Mouse (Mus musculus) ES-E14 (cell line): Measurements from ENCODE around the gene Oas1e.

Experiments
- CHD2 ChIP-seq: IDR thresholded peaks from 2 replicates; pipeline ENCODE4 v1.6.1; 2014; ENCODE audit warnings: mild to moderate bottlenecking, low read depth, low read length, inconsistent platforms
- HCFC1 ChIP-seq: IDR thresholded peaks from 2 replicates; pipeline ENCODE4 v1.6.1; 2012; ENCODE audit warnings: low read length, inconsistent platforms, borderline replicate concordance; ENCODE audit not compliant: insufficient read depth
- MAFK ChIP-seq: IDR thresholded peaks from 2 replicates; pipeline ENCODE4 v1.6.1; 2014; ENCODE audit warnings: mild to moderate bottlenecking, low read depth, low read length, inconsistent platforms; ENCODE audit not compliant: insufficient read depth

DNA sequence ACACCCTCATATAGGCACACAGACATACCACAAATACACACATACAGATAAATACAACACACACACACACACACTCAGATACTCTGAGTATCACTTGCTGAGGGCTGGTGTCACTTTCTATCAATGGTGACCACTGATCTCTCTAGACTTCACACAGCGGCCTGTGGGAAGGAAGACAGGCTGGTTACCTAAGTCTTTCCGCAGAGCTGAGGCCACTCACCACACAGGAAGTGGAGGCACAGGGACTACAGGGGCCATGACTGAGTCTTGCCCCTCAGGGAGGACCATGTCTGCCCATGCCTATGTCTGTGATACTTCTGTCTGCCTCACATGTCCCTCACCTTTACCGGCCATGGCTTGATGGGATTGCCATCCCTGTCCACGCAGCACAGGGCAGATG lies 41.1 kb downstream of the Oas1e start:
- TF ChIP-seq HCFC1 (no peak), CHD2 (no peak), MAFK (no peak)
